16 mouse cellular contexts compared by ENCODE assay signal in the genomic region with DNA sequence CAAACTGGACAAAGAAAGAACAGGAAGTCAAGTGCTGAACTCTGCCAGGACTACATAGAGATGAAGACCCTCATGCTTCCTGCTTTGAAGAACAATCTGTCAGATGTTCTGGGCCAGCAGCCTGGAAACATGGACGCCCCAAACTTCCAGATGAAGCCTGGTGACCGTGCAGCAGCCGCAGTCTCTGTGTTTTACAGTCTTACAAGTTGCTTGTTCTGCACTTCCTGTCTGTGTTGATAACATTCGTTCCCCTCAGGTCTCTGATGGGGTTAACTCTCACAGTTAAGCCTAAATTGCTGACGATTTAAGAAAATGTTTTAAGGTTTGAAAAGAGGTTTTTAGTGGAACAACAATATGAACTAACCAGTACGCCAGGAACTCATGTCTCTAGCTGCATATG. TPM values are rescaled to one million over a fixed set of nuclear protein-coding genes. Genes with fewer than 3 reads are reported as not detected.
DNase-seq lines count a peak whose midpoint lies in the region; ATAC-seq and TF ChIP-seq lines count a peak whose summit lies in the region.
"Not testable (repeated sequence)": the region's sequence is repeated elsewhere in the genome, so short reads cannot be mapped to it uniquely, and the experiment has no call there.
"Had no signal": no experiment of that assay in that cellular context is flagged by ENCODE, and none has a peak within 500 bp of the region (broad histone marks: within the 10 kb centered on the region; RNA-seq: fewer than 3 reads in every experiment).

No protein-coding gene starts in this region.

- 59% methylated on average over 6 of the region's 6 CpGs for WGBS in kidney, adult 2 months

- not testable (repeated sequence) for TF ChIP-seq CTCF in kidney, adult 2 months (conservative IDR thresholded peaks at IDR 0.05; ENCODE audit: insufficient read depth, insufficient read length, low read depth, low read length)

- not testable (repeated sequence) for H3K27ac ChIP-seq in kidney, adult 2 months (ENCODE audit: insufficient read depth, low read depth, low read length)

- not testable (repeated sequence) for H3K36me3 ChIP-seq in kidney, adult 2 months (ENCODE audit: control insufficient read depth, insufficient read depth, low read length)

- TF ChIP-seq POLR2A in kidney, adult 2 months (IDR thresholded peaks at IDR 0.05; ENCODE audit: low read depth, low read length), result not testable (repeated sequence)

- not testable (repeated sequence) for H3K4me3 ChIP-seq in kidney, adult 2 months (ENCODE audit: insufficient read depth, low read depth, low read length)

- H3K27me3 ChIP-seq in kidney, adult 2 months (replicated peaks; ENCODE audit: control insufficient read depth, insufficient read depth, low read length), result not testable (repeated sequence)

- not testable (repeated sequence) for H3K4me1 ChIP-seq in kidney, adult 2 months (ENCODE audit: control insufficient read depth, insufficient read depth, low read length)

- peak; percentile 60 for DNase-seq in 416B (ENCODE audit: low read depth)
- DNase-seq in heart, adult 8-10 months (ENCODE audit: low spot score), result peak; percentile 16
- peak; percentile 16 for DNase-seq in kidney, adult 2 months
- peak; percentile 26 for DNase-seq in lung, postnatal 36 days
- peak; percentile 35 for DNase-seq in thymus, postnatal 25 days

- ATAC-seq in CD4-positive, CD25-positive, alpha-beta regulatory T cell, adult 4 months, result peak; percentile 62

RNA-seq across cellular contexts. Expression of gene H2-Q2, which starts 10.5 kb away (rescaled TPM):
- 10 to 100 TPM in 1 of 2 experiments, 1 to 10 TPM in 1; 9.8 to 10.8 TPM for polyA plus RNA-seq in CD4-positive, CD25-positive, alpha-beta regulatory T cell, adult 4 months (2017; shearing (Covaris generic))
- 1 to 10 TPM in 2 of 4 experiments, under 1 TPM in 2; 0.84 to 1.3 (median 1.1) TPM for total RNA-seq in heart, adult 8-10 months (2022)
- 2.1 and 2.4 TPM in 2 replicates for polyA plus RNA-seq in kidney, adult 2 months (2012; rRNA removed)
- total RNA-seq: common myeloid progenitor, adult 5-6 weeks had no signal
- polyA plus RNA-seq: adrenal gland, adult 2 months; embryonic facial prominence, embryonic 13.5 days; erythroblast, embryonic 14.5 days; forebrain, embryonic 12.5 days had no signal

RNA-seq across cellular contexts. Expression of gene H2-Q1, which starts 11.3 kb away (rescaled TPM):
- under 1 TPM in 1 of 2 experiments, not detected in 1; 0.13 TPM for polyA plus RNA-seq in CD4-positive, CD25-positive, alpha-beta regulatory T cell, adult 4 months (2017; shearing (Covaris generic))
- total RNA-seq in heart, adult 8-10 months (2022), result 1 to 10 TPM in 3 of 4 experiments, under 1 TPM in 1; 0.53 to 1.5 (median 1.4) TPM
- 0.03 TPM in 1 of 2 replicates, not detected in the other for polyA plus RNA-seq in kidney, adult 2 months (2012; rRNA removed)
- total RNA-seq: ES-E14 had no signal
- polyA plus RNA-seq: embryonic facial prominence, embryonic 11.5 days; embryonic facial prominence, embryonic 13.5 days; embryonic facial prominence, embryonic 15.5 days; erythroblast, embryonic 14.5 days; forebrain, embryonic 10.5 days; forebrain, embryonic 12.5 days; forebrain, embryonic 14.5 days had no signal

RNA-seq across cellular contexts. Expression of gene H2-Q4, which starts 47.9 kb away (rescaled TPM):
- polyA plus RNA-seq in CD4-positive, CD25-positive, alpha-beta regulatory T cell, adult 4 months (2017; shearing (Covaris generic)), result 10 to 100 TPM; 14.0 to 16.4 TPM
- total RNA-seq in heart, adult 8-10 months (2022), result 10 to 100 TPM; 14.6 to 22.3 (median 16.7) TPM
- polyA plus RNA-seq in kidney, adult 2 months (2012; rRNA removed), result 48.1 and 55.9 TPM in 2 replicates
